Mouse (Mus musculus): ENCODE results near the gene Rrp9. TPM values are rescaled to one million over a fixed set of nuclear protein-coding genes. Genes with fewer than 3 reads are reported as not detected.

Rrp9 gene
- polyA plus RNA-seq, 1 experiment from 2014 or later = 23.3 TPM

DNA sequence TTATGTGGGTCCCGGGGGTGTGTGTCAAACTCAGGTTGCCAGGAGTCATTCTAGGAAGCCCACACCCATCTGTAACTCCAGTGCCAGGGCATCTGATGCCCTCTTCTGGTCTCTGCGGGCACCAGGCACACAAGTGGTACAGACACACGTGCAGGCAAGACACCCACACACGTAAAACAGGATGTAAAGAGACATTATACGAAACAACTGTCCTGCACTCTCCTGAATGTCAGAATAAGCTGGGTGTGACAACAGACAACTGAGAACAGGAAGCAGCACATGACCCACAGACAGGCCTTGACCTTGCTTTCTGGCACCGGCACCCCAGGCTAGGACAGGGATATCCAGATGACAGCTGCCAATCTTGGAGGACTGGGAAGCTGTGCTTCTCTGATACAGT lies 6.4 kb upstream of the Rrp9 start:
- ATAC-seq (ENCODE audit: low FRiP score, low TSS enrichment) = no peak
- Histone ChIP-seq H3K4me3 (ENCODE audit: low read depth, low read length) (no peak overlapping the region), H3K36me3 (ENCODE audit: control insufficient read depth, insufficient read depth, low read length) (no peaks in the 10 kb centered on the region), H3K4me2 (replicated peaks; ENCODE audit: low read depth) (no peak overlapping the region), H3K27me3 (ENCODE audit: control insufficient read depth, insufficient read depth, low read length) (peaks cover 2% of the 10 kb centered on the region; the same call in 1 of the 2 replicates), H3K4me1 (replicated peaks; ENCODE audit: control insufficient read depth, insufficient read depth) (peaks cover 4% of the 10 kb centered on the region; the same call in 1 of the 2 replicates), H3K27ac (replicated peaks) (no peak overlapping the region), H3K9me3 (ENCODE audit: control insufficient read depth, low read length) (no peaks in the 10 kb centered on the region), H3K9ac (ENCODE audit: low read length) (no peak overlapping the region)
- no peak for DNase-seq (ENCODE audit: low spot score)
- TF ChIP-seq CTCF (IDR thresholded peaks at IDR 0.05; ENCODE audit: low read depth) (peak; percentile 43), EP300 (optimal IDR thresholded peaks at IDR 0.05) (no peak)
- 56% methylated on average over 6 of the region's 6 CpGs for WGBS

DNA sequence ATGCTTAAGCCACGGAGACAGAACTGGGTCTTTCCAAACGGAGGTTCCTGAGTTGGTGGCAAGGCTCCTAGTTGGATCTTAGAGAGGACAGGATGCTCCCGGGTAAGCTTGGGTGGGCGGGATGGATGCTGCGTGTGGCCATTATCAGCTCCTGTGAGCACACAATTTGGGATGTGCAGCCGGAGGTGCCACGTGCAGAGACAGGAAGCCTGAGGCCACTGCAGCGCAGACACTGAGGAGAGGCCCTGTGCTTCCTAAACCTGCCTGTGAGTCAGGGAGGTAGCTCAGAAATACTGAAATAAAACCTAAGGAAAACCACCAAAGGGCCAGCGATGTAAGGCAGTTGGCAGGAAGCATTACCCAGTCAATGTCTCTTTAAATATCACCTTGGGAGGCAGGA lies 6.0 kb upstream of the Rrp9 start:
- no peak overlapping the region for H3K27ac ChIP-seq (replicated peaks)
- no peak for TF ChIP-seq CTCF (IDR thresholded peaks at IDR 0.05; ENCODE audit: low read depth)
- no peak for TF ChIP-seq EP300 (optimal IDR thresholded peaks at IDR 0.05)
- no peaks in the 10 kb centered on the region for H3K36me3 ChIP-seq (ENCODE audit: control insufficient read depth, insufficient read depth, low read length)
- H3K9ac ChIP-seq (ENCODE audit: low read length) = no peak overlapping the region
- WGBS = 63% methylated on average over 9 of the region's 9 CpGs
- DNase-seq (ENCODE audit: low spot score) (no peak), ATAC-seq (ENCODE audit: low FRiP score, low TSS enrichment) (no peak)
- H3K4me3 ChIP-seq (ENCODE audit: low read depth, low read length) = no peak overlapping the region
- H3K27me3 ChIP-seq (ENCODE audit: control insufficient read depth, insufficient read depth, low read length) = peaks cover 2% of the 10 kb centered on the region; the same call in 1 of the 2 replicates
- H3K4me1 ChIP-seq (replicated peaks; ENCODE audit: control insufficient read depth, insufficient read depth) = peaks cover 7% of the 10 kb centered on the region
- H3K4me2 ChIP-seq (replicated peaks; ENCODE audit: low read depth) = no peak overlapping the region
- H3K9me3 ChIP-seq (ENCODE audit: control insufficient read depth, low read length) = no peaks in the 10 kb centered on the region

DNA sequence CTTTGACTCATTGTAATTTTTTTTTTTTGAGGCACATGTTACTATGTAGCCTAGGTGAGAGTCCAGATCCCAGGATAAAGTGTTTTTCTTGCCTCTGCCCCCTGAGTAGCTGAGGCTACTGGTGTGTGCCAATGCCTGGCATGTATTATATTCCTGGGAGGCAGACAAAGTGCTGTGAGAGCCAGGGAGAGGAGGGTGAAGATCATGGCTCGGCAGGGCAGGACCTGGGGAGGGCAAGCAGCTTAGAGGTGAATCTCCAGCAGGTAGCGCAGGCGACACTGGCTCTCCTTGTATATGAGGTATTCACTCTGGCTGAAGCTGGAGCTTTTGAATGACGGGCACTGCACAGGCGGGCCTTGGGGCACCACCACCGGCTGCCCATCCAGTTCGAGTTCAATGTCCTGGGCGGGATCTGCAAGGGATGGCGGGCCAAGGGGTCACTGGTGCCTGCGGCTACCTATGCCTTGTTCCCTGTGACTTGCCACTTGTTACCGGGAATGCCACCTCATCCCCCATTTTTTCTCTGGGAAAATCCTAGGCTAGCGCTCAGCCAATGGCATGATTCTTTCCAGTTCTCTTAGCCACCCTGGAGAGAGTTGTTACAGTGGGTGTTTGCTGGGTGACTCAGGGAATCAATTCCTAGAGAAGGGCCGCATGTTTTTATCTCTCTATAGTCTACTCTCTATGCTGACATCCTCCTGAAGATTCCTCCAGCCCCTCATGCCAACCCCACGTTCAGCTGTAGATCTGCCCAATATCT lies 4.6 kb upstream of the Rrp9 start:
- Histone ChIP-seq H3K36me3 (ENCODE audit: control insufficient read depth, insufficient read depth, low read length) (no peaks in the 10 kb centered on the region), H3K4me3 (ENCODE audit: low read depth, low read length) (no peak overlapping the region), H3K9me3 (ENCODE audit: control insufficient read depth, low read length) (no peaks in the 10 kb centered on the region), H3K27ac (replicated peaks) (0 out of 2 replicates have a peak overlapping the region, but pooled peaks have one; percentile 40), H3K27me3 (ENCODE audit: control insufficient read depth, insufficient read depth, low read length) (no peaks in the 10 kb centered on the region), H3K4me2 (replicated peaks; ENCODE audit: low read depth) (peak overlapping the region; percentile 38), H3K4me1 (replicated peaks; ENCODE audit: control insufficient read depth, insufficient read depth) (peaks cover 8% of the 10 kb centered on the region), H3K9ac (ENCODE audit: low read length) (no peak overlapping the region)
- no peak for ATAC-seq (ENCODE audit: low FRiP score, low TSS enrichment)
- TF ChIP-seq CTCF (IDR thresholded peaks at IDR 0.05; ENCODE audit: low read depth) = no peak
- TF ChIP-seq EP300 (optimal IDR thresholded peaks at IDR 0.05) = no peak
- DNase-seq (ENCODE audit: low spot score) = no peak
- 74% methylated on average over 14 of the region's 14 CpGs for WGBS

DNA sequence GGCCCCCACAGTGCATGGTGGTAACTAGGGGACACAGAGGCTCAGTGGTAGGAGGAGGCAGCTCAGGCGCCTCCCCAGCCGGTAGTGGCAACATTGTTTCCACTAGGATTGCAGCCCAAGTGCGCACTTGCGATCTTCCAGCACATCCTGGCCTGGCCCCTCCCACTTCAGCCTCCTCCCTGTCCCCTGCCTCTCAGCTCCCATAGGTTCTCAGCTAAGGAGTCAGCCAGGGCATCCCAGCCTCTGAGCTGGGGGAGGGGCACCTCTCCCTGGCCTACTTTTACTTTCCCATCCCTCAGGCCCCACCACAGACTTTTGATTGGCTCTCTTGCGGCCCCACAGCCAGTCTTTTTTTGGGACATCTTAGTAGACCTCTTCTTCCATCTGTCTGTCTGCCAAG lies 3.9 kb upstream of the Rrp9 start:
- DNase-seq (ENCODE audit: low spot score) (peak; percentile 37), ATAC-seq (ENCODE audit: low FRiP score, low TSS enrichment) (no peak; the same call in 1 of the 2 replicates)
- Histone ChIP-seq H3K36me3 (ENCODE audit: control insufficient read depth, insufficient read depth, low read length) (no peaks in the 10 kb centered on the region), H3K27ac (replicated peaks) (peak overlapping the region; percentile 78), H3K4me3 (ENCODE audit: low read depth, low read length) (no peak overlapping the region), H3K27me3 (ENCODE audit: control insufficient read depth, insufficient read depth, low read length) (no peaks in the 10 kb centered on the region), H3K4me1 (replicated peaks; ENCODE audit: control insufficient read depth, insufficient read depth) (peaks cover 8% of the 10 kb centered on the region), H3K9me3 (ENCODE audit: control insufficient read depth, low read length) (no peaks in the 10 kb centered on the region), H3K9ac (ENCODE audit: low read length) (no peak overlapping the region), H3K4me2 (replicated peaks; ENCODE audit: low read depth) (peak overlapping the region; percentile 38)
- 19% methylated on average over 5 of the region's 5 CpGs for WGBS
- TF ChIP-seq CTCF (IDR thresholded peaks at IDR 0.05; ENCODE audit: low read depth) (peak; percentile 35; the same call in 1 of the 2 replicates), EP300 (optimal IDR thresholded peaks at IDR 0.05) (no peak)

DNA sequence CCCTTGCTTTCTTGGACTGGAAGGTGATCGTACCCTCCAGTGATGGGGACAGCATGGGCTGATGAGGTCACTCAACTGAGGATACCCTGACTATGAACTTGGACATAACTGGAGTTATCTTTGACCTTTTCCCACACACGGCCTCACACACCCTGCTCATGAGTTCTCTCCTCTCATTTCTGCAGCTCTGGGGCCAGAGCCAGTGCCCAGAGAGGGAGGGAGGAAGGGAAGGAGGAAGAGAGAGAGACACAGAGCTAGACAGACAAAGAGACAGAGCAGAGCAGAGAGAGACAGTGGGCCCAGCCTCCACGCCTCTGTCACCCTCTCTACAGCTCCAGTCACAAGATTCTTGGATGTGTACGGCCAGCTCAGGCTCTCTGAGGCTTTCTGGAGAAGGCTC lies 3.4 kb upstream of the Rrp9 start:
- TF ChIP-seq CTCF (IDR thresholded peaks at IDR 0.05; ENCODE audit: low read depth) (no peak), EP300 (optimal IDR thresholded peaks at IDR 0.05) (no peak)
- Histone ChIP-seq H3K9ac (ENCODE audit: low read length) (no peak overlapping the region), H3K4me2 (replicated peaks; ENCODE audit: low read depth) (no peak overlapping the region), H3K4me1 (replicated peaks; ENCODE audit: control insufficient read depth, insufficient read depth) (peaks cover 8% of the 10 kb centered on the region), H3K36me3 (ENCODE audit: control insufficient read depth, insufficient read depth, low read length) (no peaks in the 10 kb centered on the region), H3K27ac (replicated peaks) (peak overlapping the region; percentile 78), H3K9me3 (ENCODE audit: control insufficient read depth, low read length) (no peaks in the 10 kb centered on the region), H3K27me3 (ENCODE audit: control insufficient read depth, insufficient read depth, low read length) (no peaks in the 10 kb centered on the region), H3K4me3 (ENCODE audit: low read depth, low read length) (no peak overlapping the region)
- DNase-seq (ENCODE audit: low spot score) (no peak), ATAC-seq (ENCODE audit: low FRiP score, low TSS enrichment) (no peak)
- WGBS = 63% methylated on average over 4 of the region's 4 CpGs

DNA sequence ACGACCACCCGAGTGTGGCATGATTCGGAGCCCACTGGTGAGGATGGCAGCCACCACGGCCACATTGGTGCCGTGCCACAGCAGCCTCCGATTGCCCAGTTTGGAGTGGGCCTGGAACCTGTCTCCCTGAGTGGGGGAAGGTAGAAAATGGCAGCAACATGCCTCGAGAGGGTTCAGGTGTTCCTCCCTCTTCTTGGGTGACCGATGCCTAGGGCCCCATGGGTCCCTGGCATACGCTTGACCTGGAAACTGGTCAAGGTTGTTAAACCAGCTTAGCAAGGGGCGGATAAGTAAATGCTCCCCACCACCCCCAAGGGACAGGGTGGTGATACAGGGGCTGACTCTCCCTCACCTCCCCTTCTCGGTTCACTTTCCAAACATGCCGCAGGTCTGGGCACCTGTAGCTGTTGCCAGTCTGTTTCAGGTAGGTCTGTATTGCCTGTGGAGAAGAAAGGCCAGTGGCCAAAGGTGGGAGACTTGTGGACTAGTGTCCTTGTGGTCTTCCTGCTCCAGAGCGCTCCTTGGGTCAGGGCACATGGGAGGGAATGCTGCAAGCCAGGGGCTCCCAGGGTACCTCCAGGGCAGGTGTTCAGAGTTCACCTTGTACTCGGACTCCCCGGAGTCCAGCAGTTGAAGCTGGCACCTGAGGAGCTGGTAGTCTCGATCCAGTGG lies 2.5 kb upstream of the Rrp9 start:
- Histone ChIP-seq H3K4me1 (replicated peaks; ENCODE audit: control insufficient read depth, insufficient read depth) (peaks cover 8% of the 10 kb centered on the region), H3K4me2 (replicated peaks; ENCODE audit: low read depth) (no peak overlapping the region), H3K9ac (ENCODE audit: low read length) (no peak overlapping the region), H3K9me3 (ENCODE audit: control insufficient read depth, low read length) (no peaks in the 10 kb centered on the region), H3K36me3 (ENCODE audit: control insufficient read depth, insufficient read depth, low read length) (no peaks in the 10 kb centered on the region), H3K27me3 (ENCODE audit: control insufficient read depth, insufficient read depth, low read length) (no peaks in the 10 kb centered on the region), H3K4me3 (ENCODE audit: low read depth, low read length) (no peak overlapping the region), H3K27ac (replicated peaks) (no peak overlapping the region; the same call in 1 of the 2 replicates)
- TF ChIP-seq EP300 (optimal IDR thresholded peaks at IDR 0.05) (no peak), CTCF (IDR thresholded peaks at IDR 0.05; ENCODE audit: low read depth) (no peak)
- DNase-seq (ENCODE audit: low spot score) = no peak
- ATAC-seq (ENCODE audit: low FRiP score, low TSS enrichment) = no peak
- 83% methylated on average over 16 of the region's 16 CpGs for WGBS

Data from stomach, postnatal 0 days (tissue).